Mouse (Mus musculus) cortical plate, adult 2 months (tissue): ENCODE results near the gene Mast4.

Source experiments
- CTCF ChIP-seq: fragments of 200-500 bp; IDR thresholded peaks from 2 replicates; pipeline ENCODE4 v1.5.1; 2011; ENCODE audit warnings: mild to moderate bottlenecking, control low read depth, low read length; ENCODE audit not compliant: insufficient read depth; ENCODE audit errors: extremely low read depth
- POLR2A ChIP-seq: fragments of 200-500 bp; IDR thresholded peaks from 2 replicates; pipeline ENCODE4 v1.6.1; 2011; ENCODE audit warnings: mild to moderate bottlenecking, low read length, control low read depth; ENCODE audit not compliant: insufficient read depth; ENCODE audit errors: extremely low read depth

DNA sequence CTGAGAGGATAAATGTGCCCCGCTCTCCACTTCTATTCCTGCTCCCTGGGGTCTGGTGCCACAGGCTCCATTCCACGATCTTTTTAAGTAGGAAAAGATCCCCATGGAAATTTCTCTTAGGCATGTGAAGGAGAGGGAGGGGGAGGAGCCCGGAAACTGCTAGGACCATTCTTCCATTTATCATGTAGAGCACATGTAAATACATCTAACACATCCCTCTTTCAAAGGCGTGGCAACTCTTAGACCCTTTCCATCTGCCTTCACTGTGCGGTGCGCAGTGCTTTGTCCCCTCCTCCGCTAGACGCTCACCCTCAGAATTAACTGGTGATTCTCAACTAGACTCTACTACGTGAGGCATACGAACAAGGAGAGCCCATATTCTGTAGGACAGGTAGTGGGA is 584.4 kb downstream of the Mast4 start:
- TF ChIP-seq POLR2A (no peak), CTCF (no peak)
